Mouse (Mus musculus): ENCODE results near the gene Tesk1. TPM values are rescaled to one million over a fixed set of nuclear protein-coding genes. Genes with fewer than 3 reads are reported as not detected.

The Tesk1 gene
- polyA plus RNA-seq, 1 experiment from 2014 or later, result 22.6 TPM

- 80% methylated on average over 16 of the region's 16 CpGs for WGBS
- no peak overlapping the region for H3K9ac ChIP-seq
- H3K36me3 ChIP-seq (replicated peaks; ENCODE audit: control insufficient read depth, insufficient read depth), result peaks cover 70% of the 10 kb centered on the region
- no peak overlapping the region for H3K4me3 ChIP-seq (replicated peaks; ENCODE audit: low read length)
- H3K27me3 ChIP-seq (ENCODE audit: control insufficient read depth, insufficient read depth, low read length), result no peaks in the 10 kb centered on the region
- H3K4me2 ChIP-seq (replicated peaks), result no peak overlapping the region
- H3K4me1 ChIP-seq (replicated peaks; ENCODE audit: control insufficient read depth, insufficient read depth, low read length), result no peaks in the 10 kb centered on the region
- no peak for ATAC-seq (ENCODE audit: low FRiP score)
- no peak overlapping the region for H3K27ac ChIP-seq
- DNase-seq (ENCODE audit: low spot score), result no peak
- H3K9me3 ChIP-seq (ENCODE audit: control insufficient read depth, low read length), result no peaks in the 10 kb centered on the region
Observed at GRCm38 (mm10) chr4:43417269-43418062, 24.3 kb upstream of the Tesk1 start.

GRCm38 (mm10) chr4:43418450-43418849 lies 23.3 kb upstream of the Tesk1 start:
- DNase-seq (ENCODE audit: low spot score), result no peak
- no peak overlapping the region for H3K4me2 ChIP-seq (replicated peaks)
- H3K27me3 ChIP-seq (ENCODE audit: control insufficient read depth, insufficient read depth, low read length), result peaks cover 7% of the 10 kb centered on the region
- 75% methylated on average over 4 of the region's 4 CpGs for WGBS
- H3K4me3 ChIP-seq (replicated peaks; ENCODE audit: low read length), result no peak overlapping the region
- ATAC-seq (ENCODE audit: low FRiP score), result no peak
- peaks cover 80% of the 10 kb centered on the region for H3K36me3 ChIP-seq (replicated peaks; ENCODE audit: control insufficient read depth, insufficient read depth)
- no peaks in the 10 kb centered on the region for H3K9me3 ChIP-seq (ENCODE audit: control insufficient read depth, low read length)
- H3K27ac ChIP-seq, result no peak overlapping the region
- no peak overlapping the region for H3K9ac ChIP-seq
- H3K4me1 ChIP-seq (replicated peaks; ENCODE audit: control insufficient read depth, insufficient read depth, low read length), result no peaks in the 10 kb centered on the region

GRCm38 (mm10) chr4:43418973-43419656 lies 22.6 kb upstream of the Tesk1 start:
- H3K36me3 ChIP-seq (replicated peaks; ENCODE audit: control insufficient read depth, insufficient read depth), result peaks cover 86% of the 10 kb centered on the region
- H3K4me2 ChIP-seq (replicated peaks), result no peak overlapping the region
- peaks cover 14% of the 10 kb centered on the region for H3K27me3 ChIP-seq (ENCODE audit: control insufficient read depth, insufficient read depth, low read length)
- no peaks in the 10 kb centered on the region for H3K9me3 ChIP-seq (ENCODE audit: control insufficient read depth, low read length)
- H3K9ac ChIP-seq, result no peak overlapping the region
- H3K27ac ChIP-seq, result no peak overlapping the region
- H3K4me1 ChIP-seq (replicated peaks; ENCODE audit: control insufficient read depth, insufficient read depth, low read length), result no peaks in the 10 kb centered on the region
- no peak for DNase-seq (ENCODE audit: low spot score)
- H3K4me3 ChIP-seq (replicated peaks; ENCODE audit: low read length), result no peak overlapping the region
- 53% methylated on average over 15 of the region's 15 CpGs for WGBS
- no peak for ATAC-seq (ENCODE audit: low FRiP score)

- H3K9ac ChIP-seq, result no peak overlapping the region
- H3K4me3 ChIP-seq (replicated peaks; ENCODE audit: low read length), result no peak overlapping the region
- no peaks in the 10 kb centered on the region for H3K9me3 ChIP-seq (ENCODE audit: control insufficient read depth, low read length)
- ATAC-seq (ENCODE audit: low FRiP score) (no peak), DNase-seq (ENCODE audit: low spot score) (no peak)
- no peak overlapping the region for H3K4me2 ChIP-seq (replicated peaks)
- H3K27me3 ChIP-seq (ENCODE audit: control insufficient read depth, insufficient read depth, low read length), result peaks cover 21% of the 10 kb centered on the region
- H3K36me3 ChIP-seq (replicated peaks; ENCODE audit: control insufficient read depth, insufficient read depth), result peaks cover 89% of the 10 kb centered on the region
- no peak overlapping the region for H3K27ac ChIP-seq
- 77% methylated on average over 9 of the region's 9 CpGs for WGBS
- no peaks in the 10 kb centered on the region for H3K4me1 ChIP-seq (replicated peaks; ENCODE audit: control insufficient read depth, insufficient read depth, low read length)
Observed at GRCm38 (mm10) chr4:43419801-43420281, 21.9 kb upstream of the Tesk1 start.

GRCm38 (mm10) chr4:43420305-43420704 lies 21.4 kb upstream of the Tesk1 start:
- Histone ChIP-seq H3K27me3 (ENCODE audit: control insufficient read depth, insufficient read depth, low read length) (peaks cover 26% of the 10 kb centered on the region), H3K9me3 (ENCODE audit: control insufficient read depth, low read length) (no peaks in the 10 kb centered on the region), H3K4me3 (replicated peaks; ENCODE audit: low read length) (no peak overlapping the region), H3K4me2 (replicated peaks) (no peak overlapping the region), H3K9ac (no peak overlapping the region), H3K36me3 (replicated peaks; ENCODE audit: control insufficient read depth, insufficient read depth) (peaks cover 89% of the 10 kb centered on the region), H3K4me1 (replicated peaks; ENCODE audit: control insufficient read depth, insufficient read depth, low read length) (no peaks in the 10 kb centered on the region), H3K27ac (no peak overlapping the region)
- 7% methylated on average over 6 of the region's 6 CpGs for WGBS
- ATAC-seq (ENCODE audit: low FRiP score), result no peak
- peak; percentile 86 for DNase-seq (ENCODE audit: low spot score)

GRCm38 (mm10) chr4:43421632-43422240 lies 20.0 kb upstream of the Tesk1 start:
- Histone ChIP-seq H3K4me2 (replicated peaks) (no peak overlapping the region), H3K4me1 (replicated peaks; ENCODE audit: control insufficient read depth, insufficient read depth, low read length) (no peaks in the 10 kb centered on the region), H3K9ac (no peak overlapping the region), H3K27ac (no peak overlapping the region), H3K9me3 (ENCODE audit: control insufficient read depth, low read length) (no peaks in the 10 kb centered on the region), H3K4me3 (replicated peaks; ENCODE audit: low read length) (no peak overlapping the region), H3K27me3 (ENCODE audit: control insufficient read depth, insufficient read depth, low read length) (peaks cover 29% of the 10 kb centered on the region), H3K36me3 (replicated peaks; ENCODE audit: control insufficient read depth, insufficient read depth) (peaks cover 89% of the 10 kb centered on the region)
- 73% methylated on average over 28 of the region's 28 CpGs for WGBS
- ATAC-seq (ENCODE audit: low FRiP score) (no peak), DNase-seq (ENCODE audit: low spot score) (no peak)

GRCm38 (mm10) chr4:43423267-43423934 lies 18.3 kb upstream of the Tesk1 start:
- peaks cover 83% of the 10 kb centered on the region for H3K36me3 ChIP-seq (replicated peaks; ENCODE audit: control insufficient read depth, insufficient read depth)
- 91% methylated on average over 20 of the region's 20 CpGs for WGBS
- no peak overlapping the region for H3K9ac ChIP-seq
- no peak overlapping the region for H3K4me3 ChIP-seq (replicated peaks; ENCODE audit: low read length)
- no peak overlapping the region for H3K27ac ChIP-seq
- H3K27me3 ChIP-seq (ENCODE audit: control insufficient read depth, insufficient read depth, low read length), result peaks cover 29% of the 10 kb centered on the region
- peaks cover 8% of the 10 kb centered on the region for H3K4me1 ChIP-seq (replicated peaks; ENCODE audit: control insufficient read depth, insufficient read depth, low read length)
- H3K9me3 ChIP-seq (ENCODE audit: control insufficient read depth, low read length), result no peaks in the 10 kb centered on the region
- ATAC-seq (ENCODE audit: low FRiP score) (no peak), DNase-seq (ENCODE audit: low spot score) (no peak)
- H3K4me2 ChIP-seq (replicated peaks), result no peak overlapping the region

- Histone ChIP-seq H3K27ac (no peak overlapping the region), H3K4me1 (replicated peaks; ENCODE audit: control insufficient read depth, insufficient read depth, low read length) (peaks cover 15% of the 10 kb centered on the region), H3K9ac (no peak overlapping the region), H3K4me2 (replicated peaks) (no peak overlapping the region), H3K27me3 (ENCODE audit: control insufficient read depth, insufficient read depth, low read length) (peaks cover 29% of the 10 kb centered on the region), H3K4me3 (replicated peaks; ENCODE audit: low read length) (no peak overlapping the region), H3K36me3 (replicated peaks; ENCODE audit: control insufficient read depth, insufficient read depth) (peaks cover 77% of the 10 kb centered on the region), H3K9me3 (ENCODE audit: control insufficient read depth, low read length) (no peaks in the 10 kb centered on the region)
- whole genome bisulfite sequencing, result 81% methylated on average over 9 of the region's 9 CpGs
- DNase-seq (ENCODE audit: low spot score), result no peak
- ATAC-seq (ENCODE audit: low FRiP score), result no peak
Observed at GRCm38 (mm10) chr4:43424072-43424471, 17.7 kb upstream of the Tesk1 start.

- no peak overlapping the region for H3K4me3 ChIP-seq (replicated peaks; ENCODE audit: low read length)
- no peak for DNase-seq (ENCODE audit: low spot score)
- no peak overlapping the region for H3K4me2 ChIP-seq (replicated peaks)
- H3K9ac ChIP-seq, result no peak overlapping the region
- peaks cover 66% of the 10 kb centered on the region for H3K36me3 ChIP-seq (replicated peaks; ENCODE audit: control insufficient read depth, insufficient read depth)
- ATAC-seq (ENCODE audit: low FRiP score), result no peak
- peaks cover 29% of the 10 kb centered on the region for H3K27me3 ChIP-seq (ENCODE audit: control insufficient read depth, insufficient read depth, low read length)
- H3K27ac ChIP-seq, result no peak overlapping the region
- peaks cover 15% of the 10 kb centered on the region for H3K4me1 ChIP-seq (replicated peaks; ENCODE audit: control insufficient read depth, insufficient read depth, low read length)
- H3K9me3 ChIP-seq (ENCODE audit: control insufficient read depth, low read length), result no peaks in the 10 kb centered on the region
- 27% methylated on average over 14 of the region's 14 CpGs for WGBS
Observed at GRCm38 (mm10) chr4:43425197-43425596, 16.5 kb upstream of the Tesk1 start.
